Mouse (Mus musculus) heart, adult 9 months (tissue): ENCODE measurements at regions not wholly inside any gene's neighbourhood (a gene's known extent, or its start where the extent isn't known, plus 50 kb on each side); places are given as distances from the start of the nearest gene placed in this dataset.

Experiments used
- DNase-seq, 2 experiments: peaks; one replicate each; pipeline ENCODE4 v3.0.0; 2022; ENCODE audit warnings: low spot score in 2 of 2

- no peak for DNase-seq
Observed at GRCm38 (mm10) chr4:137216908-137217497, 60.3 kb upstream of the Wnt4 start.

GRCm38 (mm10) chr4:137214573-137214972 lies 62.7 kb upstream of the Wnt4 start:
- DNase-seq: peak; percentile 8 to 22

GRCm38 (mm10) chr4:137212846-137213245 lies 64.4 kb upstream of the Wnt4 start:
- no peak for DNase-seq

- DNase-seq: no peak
Observed at GRCm38 (mm10) chr4:137212106-137212505, 65.2 kb upstream of the Wnt4 start.

- DNase-seq: no peak
Observed at GRCm38 (mm10) chr4:137211288-137211687, 66.0 kb upstream of the Wnt4 start.

GRCm38 (mm10) chr4:137210525-137210924 lies 66.8 kb upstream of the Wnt4 start:
- DNase-seq: no peak

GRCm38 (mm10) chr4:137200968-137201367 lies 76.3 kb upstream of the Wnt4 start:
- no peak for DNase-seq

GRCm38 (mm10) chr4:137200426-137200825 lies 76.9 kb upstream of the Wnt4 start:
- no peak for DNase-seq

- no peak for DNase-seq
Observed at GRCm38 (mm10) chr4:137196491-137196974, 80.8 kb upstream of the Wnt4 start.

GRCm38 (mm10) chr4:137194106-137194505 lies 83.2 kb upstream of the Wnt4 start:
- DNase-seq: no peak

GRCm38 (mm10) chr4:137190625-137191024 lies 86.7 kb upstream of the Wnt4 start:
- no peak for DNase-seq

- no peak for DNase-seq
Observed at GRCm38 (mm10) chr4:137189801-137190200, 87.5 kb upstream of the Wnt4 start.

- peak; percentile 5 to 10 for DNase-seq
Observed at GRCm38 (mm10) chr4:137189058-137189457, 88.2 kb upstream of the Wnt4 start.

- DNase-seq: no peak
Observed at GRCm38 (mm10) chr4:137187592-137187991, 89.7 kb upstream of the Wnt4 start.

GRCm38 (mm10) chr4:137187051-137187450 lies 90.2 kb upstream of the Wnt4 start:
- no peak for DNase-seq

- no peak for DNase-seq
Observed at GRCm38 (mm10) chr4:137185001-137185400, 92.3 kb upstream of the Wnt4 start.

GRCm38 (mm10) chr4:137183181-137183850 lies 94.0 kb upstream of the Wnt4 start:
- no peak for DNase-seq

GRCm38 (mm10) chr4:137182547-137182946 lies 94.7 kb upstream of the Wnt4 start:
- DNase-seq: no peak

GRCm38 (mm10) chr4:137181252-137181651 lies 96.0 kb upstream of the Wnt4 start:
- DNase-seq: no peak

GRCm38 (mm10) chr4:137180083-137180482 lies 97.2 kb upstream of the Wnt4 start:
- DNase-seq: no peak

GRCm38 (mm10) chr4:137178833-137179232 lies 98.5 kb upstream of the Wnt4 start:
- peak; percentile 21 to 35 for DNase-seq

- DNase-seq: no peak
Observed at GRCm38 (mm10) chr4:137164933-137165332, 112.4 kb upstream of the Wnt4 start.

- DNase-seq: peak; percentile 32 to 43
Observed at GRCm38 (mm10) chr4:137164429-137164828, 112.9 kb upstream of the Wnt4 start.
